Mouse (Mus musculus) ovary, postnatal 10 days (tissue): ENCODE results near the gene Chrm1.

Experiments used
- DNase-seq: peaks from one replicate; pipeline ENCODE4 v3.0.0; 2022; ENCODE audit warnings: low spot score

The Chrm1 gene

DNA sequence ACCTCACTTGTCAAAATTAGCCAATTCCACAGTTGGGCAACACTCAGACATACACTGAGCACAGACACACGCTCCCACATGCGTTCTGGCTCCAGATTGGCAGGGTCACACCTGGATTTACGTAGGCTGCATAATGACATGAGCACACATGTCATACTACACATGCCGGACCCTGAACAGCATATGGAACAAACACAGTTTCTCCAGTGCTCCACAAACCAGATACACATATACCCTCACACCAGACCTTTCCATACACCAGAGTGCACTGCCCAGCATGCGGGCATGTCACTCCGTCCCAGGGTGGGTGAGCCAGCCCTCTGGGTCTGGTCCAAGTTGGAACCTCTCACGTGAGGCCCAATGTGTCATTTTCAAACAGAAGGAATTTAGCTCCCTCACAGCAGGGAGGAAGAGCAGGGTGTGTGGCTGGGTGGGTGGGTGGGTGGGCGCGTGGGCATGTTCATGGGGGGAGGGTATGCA is at the start of gene Chrm1:
Chrm1 (plus strand) TSS at position 430 of the 480 bp plus-strand sequence.
- no peak for DNase-seq

DNA sequence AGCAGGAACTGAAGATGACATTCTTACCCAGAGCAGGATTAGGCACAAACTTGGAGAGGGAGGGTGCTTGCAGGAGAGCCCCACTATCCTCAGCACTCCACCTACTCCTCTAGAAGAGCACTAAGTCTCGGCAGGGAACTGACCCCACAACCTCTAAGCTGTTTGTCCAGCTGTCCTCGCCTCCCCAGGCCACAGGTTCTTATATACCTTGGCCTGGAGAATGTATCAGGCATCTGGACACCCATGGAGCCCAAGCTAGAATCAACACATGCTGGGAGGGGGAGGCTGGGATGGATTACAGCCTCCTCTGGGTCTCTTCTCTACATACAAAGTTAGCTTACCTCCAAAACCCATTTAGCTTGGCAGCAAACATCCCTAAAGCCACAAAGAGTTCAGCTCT is 49.2 kb upstream of the Chrm1 start:
- no peak for DNase-seq

DNA sequence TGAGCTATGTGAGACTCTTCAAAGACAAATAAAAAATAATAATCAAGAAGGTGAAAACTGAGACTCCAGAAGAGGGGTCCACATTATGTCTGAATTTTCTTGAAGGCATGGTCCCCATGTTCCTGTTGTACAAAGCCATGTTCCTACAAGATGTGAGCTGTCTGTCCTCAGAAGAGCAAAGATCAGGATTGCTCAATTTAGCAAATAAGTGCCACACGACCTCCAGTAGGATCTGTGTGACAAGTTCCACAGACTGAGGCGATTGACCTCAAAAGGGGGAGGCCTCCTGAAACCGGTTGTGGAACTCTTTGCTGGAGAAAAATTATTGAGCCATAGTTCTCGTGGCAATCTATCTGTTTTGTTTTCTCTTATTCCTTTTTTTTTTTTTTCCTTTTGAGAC is 47.3 kb upstream of the Chrm1 start:
- no peak for DNase-seq

DNA sequence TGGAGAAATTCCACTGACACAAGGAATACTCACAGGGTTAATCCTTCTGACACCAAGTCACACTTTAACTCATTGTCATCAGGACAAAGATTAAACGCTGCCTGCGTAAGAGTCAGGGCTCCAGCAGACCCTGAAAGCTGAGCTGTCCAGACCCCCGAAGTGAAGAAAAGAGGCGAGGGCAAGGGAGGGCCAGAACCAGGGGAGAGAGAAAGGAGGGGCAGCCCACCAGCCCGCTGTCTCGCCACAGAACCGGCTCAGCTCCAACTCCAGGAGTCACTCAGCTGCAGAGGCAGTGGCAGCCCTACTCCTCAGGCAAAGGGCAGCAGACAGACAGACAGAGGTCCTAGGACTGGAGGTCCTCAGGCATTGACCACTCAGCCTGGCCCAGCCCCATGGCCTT is 45.7 kb upstream of the Chrm1 start, which contains the start of gene Slc22a6:
Slc22a6 (plus strand) TSS at position 136 of the 400 bp plus-strand sequence.
- DNase-seq: no peak

DNA sequence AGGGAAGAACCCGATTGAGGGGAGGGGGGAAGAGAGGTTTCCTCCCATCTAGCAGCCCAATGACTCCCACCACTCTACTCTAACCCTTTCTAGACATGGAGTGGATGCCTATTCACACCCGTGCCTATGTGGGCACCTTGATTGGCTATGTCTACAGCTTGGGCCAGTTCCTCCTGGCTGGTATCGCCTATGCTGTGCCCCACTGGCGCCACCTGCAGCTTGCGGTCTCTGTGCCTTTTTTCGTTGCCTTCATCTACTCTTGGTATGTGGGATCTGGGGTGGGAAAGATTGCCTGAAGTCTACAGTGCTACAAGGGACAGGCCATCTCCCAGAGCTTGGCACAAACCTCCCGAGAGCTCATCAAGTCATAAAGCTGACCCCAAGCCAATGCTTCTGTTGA is 42.5 kb upstream of the Chrm1 start:
- no peak for DNase-seq

DNA sequence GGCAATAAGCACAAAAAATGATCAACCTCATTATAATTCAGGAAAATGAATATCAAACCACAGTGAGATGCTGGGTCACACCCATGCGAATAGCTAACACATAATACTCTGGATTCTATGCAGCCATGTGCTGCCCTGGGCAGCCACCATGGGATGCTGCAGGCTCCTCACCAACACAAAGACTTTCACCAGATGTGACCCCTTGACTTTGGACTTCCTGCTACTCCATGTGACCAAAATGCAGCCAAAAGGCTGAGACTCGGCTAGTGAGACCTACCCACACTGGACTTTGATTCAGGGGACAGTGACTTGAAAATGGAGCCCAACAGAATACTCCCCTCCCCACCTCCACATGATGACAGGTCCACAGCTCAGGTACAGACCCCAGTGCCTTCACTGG is 33.3 kb upstream of the Chrm1 start:
- no peak for DNase-seq

DNA sequence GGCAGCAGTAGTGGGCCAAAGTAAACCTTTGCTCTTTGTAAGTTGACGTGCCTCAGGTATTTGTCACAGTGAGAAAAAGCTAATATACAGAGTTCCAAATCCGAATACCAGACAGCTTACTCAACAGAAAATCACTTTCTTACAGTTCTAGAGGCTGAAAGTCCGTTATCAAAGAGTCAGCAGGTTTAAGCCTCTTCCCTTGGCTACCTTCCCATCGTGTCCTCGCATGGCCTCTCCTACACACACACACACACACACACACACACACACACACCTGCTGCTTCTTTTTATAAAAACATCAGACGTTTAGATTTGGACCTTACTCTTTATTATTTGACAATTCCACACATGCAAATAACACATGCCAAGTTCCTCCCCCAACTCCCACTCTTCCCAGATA is 32.8 kb upstream of the Chrm1 start:
- DNase-seq: no peak

DNA sequence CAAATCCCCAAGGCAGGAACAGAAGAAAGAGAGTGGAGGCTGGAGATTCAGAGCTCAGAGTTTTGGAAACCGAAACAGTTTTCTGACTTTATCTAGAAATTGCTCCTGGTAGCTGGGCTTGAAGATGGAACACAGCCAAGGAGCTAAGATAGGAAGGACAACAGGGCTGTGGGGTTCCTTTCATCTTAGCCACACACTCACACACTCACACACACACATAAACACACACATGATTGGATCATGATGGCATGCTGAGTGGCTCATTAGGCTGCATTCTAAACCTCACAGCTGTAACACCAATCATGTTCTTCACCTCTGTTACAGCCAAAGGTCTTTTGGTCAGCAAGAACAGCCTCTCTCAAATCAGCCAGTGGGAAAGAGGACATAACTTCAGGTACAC is 31.6 kb upstream of the Chrm1 start:
- no peak for DNase-seq

DNA sequence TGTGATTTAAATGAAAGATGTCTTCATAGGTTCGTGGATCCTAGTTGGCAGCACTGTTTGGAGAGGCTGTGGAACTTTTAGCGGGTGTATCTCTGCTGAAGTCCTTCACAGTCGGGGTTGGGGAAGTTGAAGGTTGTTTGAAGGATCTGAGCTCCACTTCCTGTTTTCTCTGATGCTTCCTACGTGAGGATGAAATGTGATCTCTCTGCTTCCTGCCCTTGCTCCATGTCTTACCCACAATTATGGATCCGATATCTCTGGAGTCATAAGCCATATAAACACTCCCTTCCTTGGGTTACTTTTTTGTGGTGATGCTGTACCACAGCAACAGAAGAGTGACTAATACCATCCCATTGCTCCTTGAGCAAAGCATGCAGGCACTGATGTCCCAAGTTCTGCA is 21.5 kb upstream of the Chrm1 start:
- DNase-seq: no peak

DNA sequence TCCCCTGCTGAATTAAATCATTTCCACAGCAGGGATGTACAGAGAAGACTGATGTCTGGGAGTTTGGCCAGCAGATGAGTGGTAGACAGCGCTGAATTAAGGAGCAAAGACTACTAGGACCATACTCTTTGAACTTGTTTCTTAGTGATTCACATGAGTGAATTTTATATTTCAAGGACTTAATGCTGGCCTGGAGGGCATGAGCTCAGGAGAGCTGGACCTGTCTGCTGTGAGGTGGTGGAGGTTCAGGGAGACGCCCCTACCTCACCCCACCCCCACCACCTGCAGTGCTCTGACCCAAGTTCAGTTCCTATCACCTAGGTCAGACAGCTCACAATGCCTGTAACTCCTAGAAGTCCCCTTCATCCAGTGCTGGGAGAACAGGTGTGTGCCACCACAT is 17.2 kb upstream of the Chrm1 start:
- no peak for DNase-seq

DNA sequence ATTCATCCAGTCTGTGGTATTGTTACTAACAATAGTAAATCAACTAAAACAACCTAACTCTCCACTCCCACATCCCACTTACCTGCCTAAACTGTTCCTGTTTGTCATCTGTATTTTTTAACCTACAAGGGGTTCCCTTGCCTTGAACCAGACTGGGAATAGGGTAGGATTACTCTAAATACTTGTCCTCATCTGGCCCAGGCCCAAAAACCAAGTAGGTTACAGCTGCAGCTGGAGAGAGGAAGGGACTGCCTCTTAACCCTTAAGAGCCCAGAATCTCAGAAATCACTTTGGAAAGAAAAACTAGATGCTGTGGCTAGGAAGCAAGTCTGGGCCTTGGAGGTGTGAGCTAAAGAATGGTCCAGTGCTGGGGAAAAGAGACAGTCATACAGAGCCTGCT is 7.8 kb upstream of the Chrm1 start:
- DNase-seq: no peak

DNA sequence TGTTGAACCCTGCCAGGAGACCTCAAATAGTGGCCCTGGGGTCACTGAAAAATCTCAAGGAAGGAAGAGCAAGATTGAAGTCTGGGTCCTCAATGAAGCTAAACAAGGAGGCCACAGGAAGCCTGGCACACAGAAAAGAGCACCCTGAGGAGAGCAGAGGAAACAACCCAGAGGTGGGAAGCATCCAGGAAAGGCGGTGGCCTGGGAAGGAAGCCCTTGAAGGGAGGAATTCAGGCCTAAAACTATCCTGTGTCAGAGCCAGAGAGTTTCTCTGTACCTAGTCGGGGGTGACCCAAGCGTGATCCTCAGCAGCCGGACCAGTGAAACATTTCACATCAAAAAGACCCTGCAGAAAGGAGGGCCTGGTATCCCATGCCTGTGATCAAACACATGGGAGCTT is 7.2 kb upstream of the Chrm1 start:
- no peak for DNase-seq

DNA sequence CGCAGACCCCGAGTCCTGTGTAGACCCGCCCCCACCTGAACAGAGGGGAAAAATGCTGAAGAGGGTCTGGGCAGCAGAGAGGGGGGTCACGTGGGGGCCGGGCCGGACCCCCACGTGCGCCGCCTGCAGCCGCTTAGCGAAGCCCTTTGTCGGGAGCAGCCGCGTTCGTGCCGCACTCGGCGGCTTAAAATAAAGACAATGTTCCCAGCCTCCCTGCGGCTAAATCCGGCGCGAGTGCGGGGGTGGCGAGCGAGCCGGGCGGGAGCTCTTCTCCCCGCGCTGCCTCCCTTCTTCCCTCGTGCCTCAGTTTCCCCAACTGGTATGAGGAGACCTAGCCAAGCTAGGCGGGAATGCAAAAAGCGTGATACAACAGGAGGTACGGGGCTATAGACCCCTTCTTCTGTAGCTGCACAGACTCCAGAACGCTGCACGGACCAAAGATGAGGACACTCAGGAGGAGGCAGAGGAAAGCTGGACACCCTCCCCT is 1.7 kb upstream of the Chrm1 start:
- no peak for DNase-seq

DNA sequence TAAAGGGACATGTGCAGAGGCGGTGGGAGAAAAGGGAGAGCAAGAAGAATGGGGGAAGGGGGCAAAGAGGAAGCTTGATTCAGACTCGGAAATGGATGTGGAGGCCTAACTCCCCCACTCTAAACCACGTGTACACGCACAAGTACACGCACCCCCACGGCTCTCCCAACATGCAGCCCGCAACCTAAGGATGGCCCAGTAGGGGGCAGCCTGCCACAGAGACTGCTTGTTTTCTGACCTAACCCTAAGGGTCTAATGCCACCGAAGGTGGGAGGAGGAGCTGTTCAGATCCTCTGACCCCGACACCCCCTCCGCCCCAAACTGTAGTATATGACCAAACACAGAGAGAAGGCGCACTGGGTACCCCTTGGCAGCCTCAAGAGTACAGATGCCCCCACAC is 1.3 kb upstream of the Chrm1 start:
- DNase-seq: no peak

DNA sequence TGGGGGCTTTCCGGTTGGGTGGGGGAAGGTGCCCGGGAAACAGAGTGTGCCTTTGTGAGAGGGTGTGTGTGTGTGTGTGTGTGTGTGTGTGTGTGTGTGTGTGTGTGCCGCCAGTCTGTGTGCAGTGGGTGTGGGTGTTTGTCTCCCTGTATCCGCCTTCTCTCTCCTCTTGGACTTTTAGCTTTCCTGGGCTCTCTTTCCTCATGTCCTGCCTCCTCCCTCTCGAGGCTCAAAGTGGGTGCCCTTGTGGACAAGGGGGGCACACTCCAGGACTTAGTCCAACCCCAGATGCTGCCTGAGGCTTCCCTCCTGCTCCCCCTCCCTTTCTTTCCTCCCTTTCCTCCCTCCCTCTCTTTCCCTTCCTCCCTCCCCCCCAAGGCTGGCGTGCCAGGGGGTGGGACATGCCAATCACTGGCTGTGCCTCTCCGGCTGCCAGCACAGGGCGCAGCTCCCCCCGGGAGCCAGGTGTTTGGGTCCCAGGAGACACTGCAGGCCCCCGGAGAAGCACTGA is 377 bp downstream of the Chrm1 start:
- no peak for DNase-seq

DNA sequence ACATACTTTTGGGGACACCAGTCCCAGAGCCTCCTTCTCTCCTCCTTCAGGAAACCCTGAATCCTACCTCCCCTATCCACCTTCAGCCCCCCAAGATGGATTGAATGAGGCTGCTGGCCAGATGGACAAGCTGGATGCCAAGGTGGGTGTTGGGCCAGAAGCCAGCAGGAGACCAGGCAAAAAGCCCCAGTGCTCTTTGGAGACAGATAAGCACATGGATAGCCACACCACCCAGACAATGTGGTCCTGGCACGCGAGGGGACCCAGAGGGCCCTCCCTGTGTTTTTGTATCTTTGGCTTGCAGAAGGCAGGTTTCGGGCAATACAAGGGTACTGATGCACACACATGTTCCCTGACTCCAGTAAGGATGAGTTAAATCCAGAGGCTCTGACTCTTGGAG is 1.3 kb downstream of the Chrm1 start:
- DNase-seq: no peak

DNA sequence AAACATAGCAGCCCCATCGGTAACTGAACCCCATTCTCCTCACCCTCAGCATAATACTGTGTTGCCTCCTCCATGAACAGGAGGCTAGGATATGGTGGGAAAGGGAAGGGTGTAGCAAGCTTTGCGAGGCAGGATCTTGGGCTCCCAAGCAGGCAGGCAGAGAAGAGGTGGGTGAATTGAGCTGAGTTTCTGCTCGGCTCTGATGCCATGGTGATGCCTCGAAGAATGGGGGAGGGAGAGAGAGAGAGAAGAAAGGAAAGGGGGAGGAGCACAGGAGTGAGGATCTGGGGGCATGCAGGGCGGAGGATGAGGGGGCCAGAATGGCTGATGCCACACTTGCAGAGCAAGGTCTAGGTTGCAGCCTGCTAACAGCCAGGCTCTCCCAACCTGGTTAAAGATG is 2.2 kb downstream of the Chrm1 start:
- no peak for DNase-seq

DNA sequence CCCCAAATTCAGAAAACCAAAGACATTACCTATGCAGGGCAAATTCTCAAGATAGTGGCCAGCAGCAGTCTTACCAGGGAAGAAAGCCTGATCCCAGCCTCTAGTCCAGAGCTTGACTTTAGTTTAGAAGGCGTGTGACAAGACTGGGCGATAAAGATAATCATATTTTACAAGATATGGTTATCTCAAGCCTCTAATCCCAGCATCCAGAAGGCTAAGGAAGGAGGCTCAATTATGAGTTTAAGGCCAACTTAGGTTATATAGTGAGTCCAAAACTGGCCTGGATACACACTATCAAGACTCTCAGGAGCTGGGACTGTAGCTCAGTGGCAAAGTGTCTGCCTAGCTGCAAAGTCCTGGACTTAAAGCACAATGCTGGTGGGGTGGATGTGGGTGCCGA is 9.3 kb downstream of the Chrm1 start:
- no peak for DNase-seq

DNA sequence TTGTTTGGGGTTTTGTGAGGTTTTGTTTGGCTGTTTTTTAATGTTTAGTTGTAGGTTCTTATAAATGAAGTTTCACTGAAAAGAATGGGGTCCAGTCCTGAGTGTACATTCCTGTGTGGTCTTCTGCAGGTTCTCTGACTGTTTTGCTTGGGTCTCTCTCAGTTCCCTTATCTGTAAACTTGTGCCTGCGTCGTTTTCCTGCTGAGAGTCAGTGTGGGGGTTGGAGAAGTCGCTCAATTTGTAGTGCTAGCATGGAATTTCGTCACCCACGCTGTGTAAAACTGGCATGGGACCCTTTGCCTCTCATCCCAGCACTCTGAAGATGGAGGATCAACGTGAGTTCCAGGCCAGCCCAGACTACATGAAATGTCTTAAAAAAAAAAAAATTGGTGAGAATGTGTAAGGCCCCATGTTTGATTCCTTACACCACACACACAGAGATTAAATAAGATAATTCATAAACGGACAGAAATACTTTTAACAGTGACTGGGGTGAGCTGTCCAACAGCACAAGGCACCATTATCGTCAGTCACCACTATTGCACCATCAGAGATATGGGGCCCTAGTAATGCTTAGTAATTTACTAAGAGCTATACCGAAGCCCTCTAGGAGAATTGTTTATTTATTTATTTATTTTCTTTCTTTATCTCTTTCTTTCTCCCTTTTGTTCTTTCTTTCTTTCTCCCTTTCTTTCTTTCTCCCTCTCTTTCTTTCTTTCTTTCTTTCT is 9.9 kb downstream of the Chrm1 start:
- no peak for DNase-seq

DNA sequence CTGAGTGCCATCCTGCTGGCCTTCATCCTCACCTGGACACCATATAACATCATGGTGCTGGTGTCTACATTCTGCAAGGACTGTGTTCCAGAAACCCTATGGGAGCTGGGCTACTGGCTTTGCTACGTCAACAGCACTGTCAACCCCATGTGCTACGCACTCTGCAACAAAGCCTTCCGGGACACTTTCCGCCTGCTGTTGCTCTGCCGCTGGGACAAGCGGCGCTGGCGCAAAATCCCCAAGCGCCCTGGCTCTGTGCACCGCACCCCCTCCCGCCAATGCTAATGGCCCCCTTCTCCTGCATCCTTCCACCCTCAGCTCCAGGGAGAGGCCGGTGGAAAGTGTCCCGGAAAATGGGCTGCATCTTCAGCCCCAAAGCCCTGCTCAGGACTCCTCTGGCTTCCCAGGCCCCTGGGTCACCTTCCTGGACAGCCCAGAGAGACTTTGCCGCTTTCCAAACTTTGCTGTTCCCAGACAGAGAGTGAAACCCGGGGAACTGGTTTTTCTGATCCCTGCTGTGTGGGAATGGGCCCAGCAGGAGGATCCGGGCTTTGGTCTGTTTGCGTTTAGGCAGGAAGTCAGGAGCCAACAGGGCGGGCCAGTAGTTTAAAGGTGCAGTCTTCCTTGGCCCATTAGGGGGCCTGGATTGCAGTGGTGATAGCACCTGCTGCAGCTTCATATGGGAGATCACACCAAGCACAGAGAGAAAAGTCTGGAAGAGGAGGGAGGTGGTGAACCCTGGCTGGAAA is 15.6 kb downstream of the Chrm1 start:
- no peak for DNase-seq

DNA sequence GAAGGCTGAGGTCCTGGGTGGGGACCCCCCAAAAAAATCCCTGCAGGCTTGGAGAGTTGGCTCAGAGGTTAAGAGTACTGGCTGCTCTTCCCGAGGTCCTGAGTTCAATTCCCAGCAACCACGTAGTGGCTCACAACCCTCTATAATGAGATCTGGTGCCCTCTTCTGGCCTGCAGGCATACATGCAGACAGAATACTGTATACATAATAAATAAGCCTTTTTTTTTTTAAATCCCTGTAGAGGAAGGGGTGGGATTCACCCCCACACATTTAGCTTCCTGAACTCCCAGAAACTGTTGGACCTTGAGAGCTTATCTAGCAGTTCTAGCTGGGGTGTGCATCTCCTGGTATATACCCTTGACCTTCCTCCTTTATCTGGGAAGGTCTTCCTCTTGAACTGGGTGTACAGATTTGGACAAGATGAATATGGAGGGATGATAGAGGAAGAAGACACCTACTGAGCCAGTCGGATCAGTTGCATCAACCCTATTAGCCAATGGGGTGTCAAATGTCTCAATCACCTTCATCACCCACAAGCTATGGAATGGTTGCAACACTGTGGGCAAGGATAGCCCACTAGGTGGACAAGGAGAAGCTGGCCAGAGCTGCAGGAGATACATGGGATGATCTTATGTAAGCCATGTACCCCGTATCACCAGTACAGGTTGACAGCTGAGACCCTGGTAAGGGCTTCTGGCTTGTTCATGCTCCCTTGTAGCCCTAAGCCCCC is 18.2 kb downstream of the Chrm1 start:
- DNase-seq: no peak

DNA sequence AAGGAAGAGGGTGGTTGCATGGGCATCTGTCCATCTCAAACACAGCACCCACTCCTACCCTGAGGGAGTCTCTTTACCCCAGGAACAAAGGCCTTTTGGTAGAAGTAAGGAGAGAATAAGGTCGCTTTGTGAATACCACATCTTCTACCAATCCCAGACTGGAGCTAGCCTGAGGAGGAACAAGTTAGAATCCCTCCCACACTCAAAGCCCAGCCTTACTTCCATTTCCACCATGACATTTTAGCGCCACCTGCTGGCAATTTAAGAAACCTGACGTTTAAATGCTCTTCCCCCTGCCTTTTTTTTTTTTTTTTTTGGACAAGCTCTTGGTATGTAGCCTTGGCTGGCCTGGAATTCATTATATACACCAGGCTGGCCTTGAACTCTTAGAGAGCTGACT is 19.4 kb downstream of the Chrm1 start:
- DNase-seq: no peak

DNA sequence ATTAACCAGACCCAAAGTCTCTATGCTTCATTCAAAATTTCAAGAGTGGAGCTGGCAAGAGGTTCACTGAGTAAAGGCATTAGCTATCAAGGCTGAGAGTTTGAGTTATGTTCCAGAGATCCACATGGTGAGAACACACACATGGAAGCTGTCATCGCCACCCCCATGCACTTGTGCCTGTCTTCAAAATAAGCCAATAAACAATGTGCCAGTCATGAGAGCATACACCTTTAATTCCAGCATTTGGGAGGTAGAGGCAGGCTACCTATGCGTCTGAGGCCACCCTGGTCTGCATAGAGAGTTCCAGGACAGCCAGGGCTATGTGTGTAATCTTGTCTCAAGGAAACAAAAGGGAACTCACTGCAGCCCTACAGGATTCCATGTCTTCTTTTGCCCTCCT is 20.0 kb downstream of the Chrm1 start:
- DNase-seq: no peak
